Mouse (Mus musculus) gastrocnemius, postnatal 4 days (tissue): ENCODE measurements around the gene Fam89b. TPM values are rescaled to one million over a fixed set of nuclear protein-coding genes. Genes with fewer than 3 reads are reported as not detected.
A peak's percentile ranks its signal among the peaks of the same experiment; 100 is the strongest.
"Not testable (repeated sequence)": the region's sequence is repeated elsewhere in the genome, so short reads cannot be mapped to it uniquely, and the experiment has no call there.

ENCODE experiments used
- DNase-seq, 2 experiments: peaks; one replicate each; pipeline ENCODE4 v3.0.0; 2021 to 2022; ENCODE audit warnings: low spot score in 2 of 2, mixed read lengths in 2 of 2
- total RNA-seq, 2 experiments: library from RNA; stranded (reverse); gene quantifications; 2 replicates each; pipeline ENCODE4 v1.2.3; 2021

Gene Fam89b
- total RNA-seq, 2 experiments from 2014 or later: 58.8 to 59.1 TPM

GRCm38 (mm10) chr19:5713730-5714129 is 15.7 kb downstream of the Fam89b start:
- DNase-seq: peak in 1 of 2 experiments; percentile 71

DNA sequence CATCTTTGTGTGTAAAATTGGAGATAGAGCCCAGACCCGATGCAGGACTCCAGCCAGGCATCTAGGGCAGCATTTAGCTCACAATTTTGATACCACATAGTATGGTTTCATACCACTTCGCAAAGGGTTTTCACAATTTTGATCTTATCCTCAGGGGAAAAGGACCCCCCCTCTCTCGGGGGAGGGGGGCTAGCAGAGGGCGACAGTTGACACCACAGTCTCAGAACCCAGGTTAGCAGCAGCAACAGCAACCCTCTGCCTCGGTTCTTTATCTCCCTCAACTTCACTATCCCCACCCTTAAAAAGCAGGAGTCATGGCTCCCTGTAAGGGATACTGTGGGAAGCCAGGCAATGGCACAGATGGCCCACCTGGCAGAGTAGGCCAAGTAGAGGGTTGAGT is 16.2 kb downstream of the Fam89b start:
- no peak for DNase-seq

- DNase-seq: no peak
These were observed 17.5 kb downstream of the Fam89b start for GRCm38 (mm10) chr19:5711907-5712460.

- peak; percentile 62 to 75 for DNase-seq
These were observed 18.2 kb downstream of the Fam89b start for GRCm38 (mm10) chr19:5711218-5711617.

DNA sequence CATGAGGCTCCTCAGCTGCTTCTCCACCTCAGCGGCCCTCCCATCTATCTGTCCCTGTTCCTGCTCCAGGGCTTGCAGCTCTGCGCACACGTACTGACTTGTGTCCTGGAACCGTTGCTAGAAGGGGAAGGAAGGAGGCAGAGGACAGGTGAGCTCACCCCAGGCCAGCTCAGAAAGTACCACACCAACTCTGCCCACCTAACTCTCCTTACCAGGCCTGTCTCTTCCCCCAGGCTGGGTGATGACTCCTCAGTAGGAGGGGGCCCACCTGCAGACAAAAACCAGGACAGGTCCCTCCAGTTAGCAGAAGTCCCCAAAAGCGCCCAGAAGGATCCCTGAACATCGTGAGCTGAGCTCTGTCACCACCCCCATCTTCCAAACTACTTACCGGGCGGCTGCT is 18.9 kb downstream of the Fam89b start:
- DNase-seq: no peak

DNA sequence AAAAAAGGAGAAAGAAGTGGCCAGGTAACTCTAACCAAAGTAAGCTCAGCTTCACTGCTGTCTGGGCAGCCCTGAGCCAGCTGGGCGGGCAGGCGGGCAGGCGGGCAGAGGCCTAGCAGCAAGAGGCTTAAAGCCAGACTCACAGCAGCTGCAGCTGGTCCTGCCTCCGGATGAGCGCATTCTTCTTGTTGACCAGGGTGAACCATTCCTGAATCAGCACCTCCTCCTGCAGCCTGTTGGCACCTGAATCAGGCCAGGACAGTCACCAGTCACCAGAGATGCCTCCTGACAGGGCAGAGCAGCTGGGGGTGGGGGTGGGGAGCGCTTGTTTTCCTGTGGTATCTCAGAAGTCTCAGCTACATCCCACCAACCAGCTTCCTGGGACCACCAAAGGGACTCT is 19.4 kb downstream of the Fam89b start:
- no peak for DNase-seq

DNA sequence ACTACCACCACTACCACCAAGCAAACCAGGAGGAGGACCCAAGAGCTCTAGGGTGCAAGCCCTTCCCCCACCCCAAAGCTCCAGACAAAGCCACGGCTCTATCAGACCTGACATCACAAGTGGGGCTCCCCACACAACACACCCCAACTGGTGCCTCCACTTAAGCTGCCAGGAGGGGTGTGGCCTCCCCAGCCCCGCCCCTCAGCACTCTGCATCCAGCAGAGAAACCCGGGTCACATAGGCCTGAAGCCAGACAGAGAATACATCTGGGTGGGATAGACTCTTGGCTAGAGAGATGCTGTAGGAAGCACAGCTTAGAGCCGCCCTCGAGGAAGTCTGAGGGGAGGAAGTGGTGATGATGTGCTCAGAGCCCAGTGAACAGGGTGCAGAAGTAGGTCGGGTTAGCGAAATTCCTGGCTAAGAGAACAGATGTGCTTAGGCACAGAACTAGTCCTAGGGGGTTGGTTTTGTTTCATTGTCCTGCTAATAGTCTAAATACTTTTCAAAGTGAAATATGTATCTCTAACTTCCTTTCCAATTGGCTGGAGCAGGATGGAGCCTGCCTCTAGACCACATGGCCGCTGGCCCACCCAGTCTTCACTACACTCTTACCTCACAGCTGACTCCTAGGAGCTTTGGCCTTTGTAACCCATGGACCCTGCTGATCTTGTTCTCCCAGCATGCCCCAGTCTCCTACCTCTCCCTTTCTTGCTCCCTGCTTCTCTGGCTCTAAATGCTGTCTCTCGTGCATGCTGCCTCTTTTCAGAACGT is 24.5 kb downstream of the Fam89b start:
- DNase-seq: peak in 1 of 2 experiments; percentile 71

DNA sequence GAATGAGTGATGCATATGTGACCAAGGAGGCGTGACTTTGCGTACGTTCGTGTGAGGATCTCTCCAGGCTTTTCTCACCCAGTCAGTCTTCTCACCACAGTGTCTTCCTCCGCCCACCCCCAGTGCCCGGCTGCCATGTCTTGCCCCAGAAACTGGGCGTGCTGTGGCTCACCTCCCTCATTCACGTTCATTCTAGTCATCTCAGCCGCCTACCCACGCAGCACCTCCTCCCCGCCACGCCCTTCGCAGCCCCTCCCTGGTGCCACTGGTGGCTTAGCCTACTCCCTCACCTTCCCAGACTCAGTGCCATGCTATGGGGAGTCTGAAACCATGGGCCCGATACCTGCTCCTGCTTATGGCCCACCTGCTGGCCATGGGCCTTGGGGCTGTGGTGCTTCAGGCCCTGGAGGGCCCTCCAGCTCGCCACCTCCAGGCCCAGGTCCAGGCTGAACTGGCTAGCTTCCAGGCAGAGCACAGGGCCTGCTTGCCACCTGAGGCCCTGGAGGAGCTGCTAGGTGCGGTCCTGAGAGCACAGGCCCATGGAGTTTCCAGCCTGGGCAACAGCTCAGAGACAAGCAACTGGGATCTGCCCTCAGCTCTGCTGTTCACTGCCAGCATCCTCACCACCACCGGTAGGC is 25.2 kb downstream of the Fam89b start, which contains the start of gene Kcnk7:
Kcnk7 (plus strand) TSS at position 205 of the 638 bp plus-strand sequence.
- no peak for DNase-seq

- DNase-seq: no peak
These were observed 33.5 kb downstream of the Fam89b start for GRCm38 (mm10) chr19:5695849-5696462.

DNA sequence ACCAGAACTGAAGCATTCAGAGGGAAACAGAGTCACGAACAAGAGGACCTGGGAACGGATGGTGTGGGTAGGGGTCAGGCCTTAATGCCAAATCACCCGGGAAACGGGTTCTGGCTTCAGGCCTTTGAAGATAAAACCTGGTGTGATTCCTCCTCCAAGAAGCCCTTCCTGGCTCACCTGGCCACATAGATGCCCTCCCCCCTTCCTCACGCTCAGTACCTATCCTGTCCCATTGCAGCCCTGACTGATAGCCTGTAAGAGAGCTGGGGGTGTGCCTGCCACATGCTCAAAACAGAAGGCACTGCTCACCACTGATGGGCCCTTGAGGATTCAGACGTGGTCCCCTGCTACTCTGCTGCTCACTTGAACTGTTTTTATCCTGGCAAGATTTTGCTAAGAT is 35.7 kb downstream of the Fam89b start:
- DNase-seq: no peak

DNA sequence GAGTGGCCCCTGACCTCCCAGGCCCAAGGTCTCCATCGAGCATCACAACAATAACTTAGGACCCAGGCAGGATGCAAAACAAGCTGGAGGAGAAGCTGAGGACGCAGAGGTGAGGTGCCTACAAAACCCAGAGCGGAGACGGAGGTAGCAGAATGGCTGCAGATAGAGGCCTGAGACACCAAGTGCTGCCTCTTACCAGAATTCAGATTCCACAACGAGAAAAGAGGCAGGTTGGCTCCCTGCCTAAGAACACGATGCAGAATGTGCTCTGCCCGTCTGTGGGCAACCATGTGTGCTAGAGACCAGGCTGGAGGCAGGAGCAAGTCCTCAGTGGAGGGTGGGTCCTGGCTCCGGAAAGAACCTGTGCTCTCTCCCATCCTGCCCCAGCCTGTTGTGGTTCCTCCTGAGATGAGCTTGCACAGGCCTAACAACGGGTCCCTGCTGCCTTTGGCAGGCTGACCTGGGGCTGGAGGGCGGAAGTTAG is 36.5 kb downstream of the Fam89b start:
- no peak for DNase-seq

- DNase-seq: no peak
These were observed 37.2 kb downstream of the Fam89b start for GRCm38 (mm10) chr19:5692086-5692912.

DNA sequence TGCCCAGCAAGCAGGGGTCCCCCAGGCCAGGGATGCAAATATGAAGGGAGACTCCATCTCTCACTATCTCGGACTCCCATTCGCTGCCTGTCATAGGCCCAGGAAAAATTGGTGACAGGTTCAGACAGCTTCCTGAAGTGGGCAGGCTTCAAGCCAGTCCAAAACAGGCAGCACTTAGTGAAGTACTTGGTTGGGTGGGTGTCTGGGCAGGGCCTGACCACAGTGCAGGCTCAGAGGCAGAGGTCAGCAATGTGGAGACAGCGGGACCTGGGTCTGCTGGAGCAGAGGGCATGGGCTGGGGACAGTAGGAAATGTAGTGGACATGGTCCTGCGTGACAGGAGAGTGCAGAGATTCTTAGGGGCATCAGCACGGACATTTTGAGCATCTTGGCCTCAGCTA is 37.9 kb downstream of the Fam89b start:
- DNase-seq: no peak

DNA sequence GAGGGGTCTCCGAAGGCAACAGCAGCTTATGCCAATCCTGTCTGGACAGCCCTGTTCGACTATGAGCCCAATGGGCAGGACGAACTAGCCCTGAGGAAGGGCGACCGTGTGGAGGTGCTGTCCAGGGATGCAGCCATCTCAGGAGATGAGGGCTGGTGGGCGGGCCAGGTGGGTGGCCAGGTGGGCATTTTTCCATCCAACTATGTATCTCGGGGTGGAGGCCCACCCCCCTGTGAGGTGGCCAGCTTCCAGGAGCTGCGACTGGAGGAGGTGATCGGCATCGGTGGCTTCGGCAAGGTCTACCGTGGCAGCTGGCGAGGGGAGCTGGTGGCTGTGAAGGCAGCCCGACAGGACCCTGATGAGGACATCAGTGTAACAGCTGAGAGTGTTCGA is 39.1 kb downstream of the Fam89b start:
- no peak for DNase-seq

GRCm38 (mm10) chr19:5689565-5690342 is 39.7 kb downstream of the Fam89b start:
- DNase-seq: peak; percentile 71 to 87

- DNase-seq: no peak
These were observed 40.4 kb downstream of the Fam89b start for GRCm38 (mm10) chr19:5689088-5689428.

DNA sequence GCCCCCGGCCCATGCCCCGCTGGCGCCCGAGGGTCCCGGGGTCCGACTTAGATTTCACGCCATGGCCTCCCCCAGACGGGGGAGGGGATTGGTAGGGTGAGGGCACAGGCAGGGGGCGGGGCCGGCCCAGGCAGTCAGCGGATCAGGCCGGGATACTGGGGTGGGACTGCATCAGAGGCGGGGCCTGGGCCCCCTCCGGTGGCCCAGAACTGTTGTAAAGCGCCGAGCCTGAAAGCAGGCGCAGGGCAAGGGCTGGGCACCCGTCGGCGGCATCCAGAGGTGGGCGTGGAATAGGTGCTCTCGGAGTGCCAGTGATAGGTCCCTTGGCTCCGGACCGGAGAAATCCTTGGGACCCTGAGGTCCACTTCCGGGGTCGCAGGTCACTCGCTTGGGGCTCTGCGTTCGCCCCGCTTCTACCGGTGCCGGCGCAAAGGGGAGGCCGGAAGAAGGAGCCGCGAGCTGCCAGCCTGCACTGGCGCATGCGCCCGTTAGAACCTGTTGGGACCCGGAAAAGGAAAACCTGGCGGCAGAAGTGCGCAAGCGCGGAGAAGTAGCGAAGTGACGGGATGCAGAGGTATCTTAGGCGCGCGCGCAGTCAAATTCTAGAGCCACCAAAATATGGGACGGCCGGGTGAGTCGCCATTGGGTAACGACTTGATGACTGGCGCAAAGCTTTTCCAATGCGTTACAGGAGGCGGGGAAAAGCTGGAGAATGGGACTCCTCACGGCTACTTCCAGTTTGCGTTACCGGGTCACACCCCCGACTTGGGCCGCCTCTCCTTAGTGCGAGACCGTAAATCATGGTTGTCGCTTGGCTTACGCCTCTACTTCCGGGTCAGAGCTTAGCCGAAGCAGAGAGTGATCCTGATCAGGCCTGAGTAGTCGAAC is 41.0 kb downstream of the Fam89b start, which contains the start of the genes Map3k11 and Pcnx3:
Map3k11 (plus strand) TSS at position 543 of the 888 bp plus-strand sequence.
Pcnx3 (minus strand) TSS at position 709 of the 888 bp plus-strand sequence.
- peak; percentile 92 to 96 for DNase-seq

GRCm38 (mm10) chr19:5687738-5688137 is 41.7 kb downstream of the Fam89b start:
- DNase-seq: no peak

DNA sequence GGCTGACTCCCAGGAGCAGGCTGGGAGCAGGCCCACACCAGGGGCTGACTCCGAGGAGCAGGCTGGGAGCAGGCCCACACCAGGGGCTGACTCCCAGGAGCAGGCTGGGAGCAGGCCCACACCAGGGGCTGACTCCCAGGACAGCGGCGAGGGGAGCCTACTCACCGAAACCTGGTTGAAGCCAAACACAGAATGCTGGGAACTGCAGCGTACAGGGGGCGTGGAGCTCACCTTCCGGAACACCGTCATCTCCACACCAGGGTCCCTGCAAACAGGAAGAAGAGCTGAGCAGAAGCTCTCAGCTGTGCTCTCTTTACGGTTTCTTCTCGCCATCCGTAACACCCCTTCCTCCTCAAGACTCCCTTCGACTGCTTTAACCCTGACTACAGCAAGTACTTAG is 42.5 kb downstream of the Fam89b start:
- DNase-seq: not testable (repeated sequence)
